Mouse (Mus musculus) MEL (cell line): ENCODE data around the gene Tmem39b. TPM values are rescaled to one million over a fixed set of nuclear protein-coding genes. Genes with fewer than 3 reads are reported as not detected.

Source experiments
- DNase-seq: peaks from one replicate; pipeline ENCODE4 v3.0.0; 2011; ENCODE audit warnings: low read depth, low spot score
- H3K27ac ChIP-seq: 2 replicates; pipeline ENCODE4 v1.5.1; 2012; ENCODE audit warnings: low read depth, mild to moderate bottlenecking, control low read depth, low read length, moderate library complexity; ENCODE audit not compliant: control insufficient read depth
- H3K27me3 ChIP-seq, 2 experiments: fragments of 150-350 bp in 1 of 2; sonication (generic) in 1 of 2; 2 replicates each; pipeline ENCODE4 v1.6.1; 2012; ENCODE audit warnings: low read length in 2 of 2, mild to moderate bottlenecking in 2 of 2, improper control_type of control experiment in 1 of 2, moderate library complexity in 1 of 2; ENCODE audit not compliant: insufficient read depth in 2 of 2, control insufficient read depth in 1 of 2
- H3K36me3 ChIP-seq, 2 experiments: 2 replicates each; pipeline ENCODE4 v1.6.1; 2012 to 2014; ENCODE audit warnings: low read length in 2 of 2, improper control_type of control experiment in 1 of 2, inconsistent platforms in 1 of 2, mild to moderate bottlenecking in 1 of 2; ENCODE audit not compliant: insufficient read depth in 2 of 2, control insufficient read depth in 1 of 2
- H3K4me1 ChIP-seq, 2 experiments: fragments of 150-350 bp in 1 of 2; sonication (generic) in 1 of 2; 2 replicates each; pipeline ENCODE4 v1.6.1; 2012; ENCODE audit warnings: low read length in 2 of 2, improper control_type of control experiment in 1 of 2, mild to moderate bottlenecking in 1 of 2; ENCODE audit not compliant: insufficient read depth in 2 of 2, control insufficient read depth in 1 of 2
- H3K4me3 ChIP-seq, 2 experiments: fragments of 150-350 bp in 1 of 2; sonication (generic) in 1 of 2; 2 replicates each; pipeline ENCODE4 v1.5.1; 2012; ENCODE audit warnings: low read depth in 2 of 2, low read length in 2 of 2, mild to moderate bottlenecking in 2 of 2, moderate library complexity in 2 of 2, control low read depth in 1 of 2, improper control_type of control experiment in 1 of 2; ENCODE audit not compliant: control insufficient read depth in 1 of 2, insufficient read depth in 1 of 2
- H3K79me2 ChIP-seq: 2 replicates; pipeline ENCODE4 v1.6.1; 2012; ENCODE audit warnings: mild to moderate bottlenecking, low read length, moderate library complexity; ENCODE audit not compliant: control insufficient read depth, poor library complexity, insufficient read depth
- H3K9ac ChIP-seq: 2 replicates; pipeline ENCODE4 v1.6.1; 2012; ENCODE audit warnings: low read depth, mild to moderate bottlenecking, control low read depth, low read length, moderate library complexity; ENCODE audit not compliant: control insufficient read depth, poor library complexity, severe bottlenecking
- H3K9me3 ChIP-seq: fragments of 150-350 bp; sonication (generic); replicated peaks from 2 replicates; pipeline ENCODE4 v1.6.1; 2012; ENCODE audit warnings: mild to moderate bottlenecking, low read length, improper control_type of control experiment, moderate library complexity; ENCODE audit not compliant: insufficient read depth
- CHD1 ChIP-seq: IDR thresholded peaks from 2 replicates; pipeline ENCODE4 v1.6.1; 2012; ENCODE audit warnings: low read depth, mild to moderate bottlenecking, inconsistent platforms, low read length, improper control_type of control experiment
- CTCF ChIP-seq, 3 experiments: IDR thresholded peaks in 2 of 3; conservative IDR thresholded peaks in 1 of 3; 2 replicates each; pipeline ENCODE4 v1.5.1; 2011 to 2012; ENCODE audit warnings: low read length in 3 of 3, low read depth in 2 of 3, mild to moderate bottlenecking in 2 of 3, improper control_type of control experiment in 1 of 3, inconsistent platforms in 1 of 3, mixed read lengths in 1 of 3, moderate library complexity in 1 of 3; ENCODE audit not compliant: control insufficient read depth in 1 of 3, insufficient read depth in 1 of 3, poor library complexity in 1 of 3, severe bottlenecking in 1 of 3
- E2F4 ChIP-seq: IDR thresholded peaks from 2 replicates; pipeline ENCODE4 v1.6.1; 2011; ENCODE audit warnings: low read depth, low read length, improper control_type of control experiment, borderline replicate concordance
- EP300 ChIP-seq, 2 experiments: IDR thresholded peaks; 2 replicates each; pipeline ENCODE4 v1.6.1; 2011; ENCODE audit warnings: improper control_type of control experiment in 2 of 2, low read length in 2 of 2, low read depth in 1 of 2, mild to moderate bottlenecking in 1 of 2
- HCFC1 ChIP-seq: IDR thresholded peaks from 2 replicates; pipeline ENCODE4 v1.6.1; 2012; ENCODE audit warnings: low read depth, mild to moderate bottlenecking, inconsistent platforms, low read length, improper control_type of control experiment, moderate library complexity
- KAT2A ChIP-seq: conservative IDR thresholded peaks from 2 replicates; pipeline ENCODE4 v1.6.1; 2012; ENCODE audit warnings: low read depth, low read length, improper control_type of control experiment, inconsistent platforms
- MAX ChIP-seq: IDR thresholded peaks from 2 replicates; pipeline ENCODE4 v1.6.1; 2011; ENCODE audit warnings: low read length, improper control_type of control experiment
- MAZ ChIP-seq: IDR thresholded peaks from 2 replicates; pipeline ENCODE4 v1.6.1; 2012; ENCODE audit warnings: low read depth, mild to moderate bottlenecking, inconsistent platforms, low read length, improper control_type of control experiment
- MEF2A ChIP-seq: IDR thresholded peaks from 2 replicates; pipeline ENCODE4 v1.6.1; 2014; ENCODE audit warnings: low read depth, mild to moderate bottlenecking, inconsistent platforms, low read length, improper control_type of control experiment; ENCODE audit not compliant: poor library complexity, insufficient replicate concordance, severe bottlenecking; ENCODE audit errors: extremely low read depth
- MXI1 ChIP-seq: IDR thresholded peaks from 2 replicates; pipeline ENCODE4 v1.6.1; 2011; ENCODE audit warnings: mild to moderate bottlenecking, low read depth, low read length, improper control_type of control experiment
- MYC ChIP-seq: IDR thresholded peaks from 2 replicates; pipeline ENCODE4 v1.6.1; 2011; ENCODE audit warnings: low read depth, mild to moderate bottlenecking, low read length, improper control_type of control experiment, moderate library complexity
- NELFE ChIP-seq: IDR thresholded peaks from 2 replicates; pipeline ENCODE4 v1.6.1; 2011; ENCODE audit warnings: low read depth, low read length, improper control_type of control experiment
- POLR2A ChIP-seq, 2 experiments: IDR thresholded peaks; 2 replicates each; pipeline ENCODE4 v1.6.1; 2011 to 2012; ENCODE audit warnings: low read length in 2 of 2, mild to moderate bottlenecking in 2 of 2, control low read depth in 1 of 2, improper control_type of control experiment in 1 of 2, low read depth in 1 of 2, moderate library complexity in 1 of 2; ENCODE audit not compliant: control insufficient read depth in 1 of 2, insufficient read depth in 1 of 2, poor library complexity in 1 of 2
- POLR2AphosphoS5 ChIP-seq: IDR thresholded peaks from 2 replicates; pipeline ENCODE4 v1.6.1; 2012; ENCODE audit warnings: low read depth, borderline replicate concordance, mild to moderate bottlenecking, inconsistent platforms, low read length, moderate library complexity, mixed read lengths
- RAD21 ChIP-seq: IDR thresholded peaks from 2 replicates; pipeline ENCODE4 v1.6.1; 2011; ENCODE audit warnings: mild to moderate bottlenecking, low read depth, low read length, improper control_type of control experiment
- RCOR1 ChIP-seq: IDR thresholded peaks from 2 replicates; pipeline ENCODE4 v1.6.1; 2012; ENCODE audit warnings: low read depth, mild to moderate bottlenecking, inconsistent platforms, low read length, improper control_type of control experiment
- SIN3A ChIP-seq: IDR thresholded peaks from 2 replicates; pipeline ENCODE4 v1.6.1; 2012; ENCODE audit warnings: low read length, improper control_type of control experiment, inconsistent platforms
- SMC3 ChIP-seq: IDR thresholded peaks from 2 replicates; pipeline ENCODE4 v1.6.1; 2011; ENCODE audit warnings: low read depth, low read length, improper control_type of control experiment
- TBP ChIP-seq: IDR thresholded peaks from 2 replicates; pipeline ENCODE4 v1.8.0; 2011; ENCODE audit warnings: low read depth, low read length, improper control_type of control experiment
- TCF12 ChIP-seq: IDR thresholded peaks from 2 replicates; pipeline ENCODE4 v1.6.1; 2014; ENCODE audit warnings: low read depth, mild to moderate bottlenecking, inconsistent platforms, low read length, improper control_type of control experiment, moderate library complexity
- USF1 ChIP-seq: IDR thresholded peaks from 2 replicates; pipeline ENCODE4 v1.6.1; 2014; ENCODE audit warnings: low read depth, mild to moderate bottlenecking, inconsistent platforms, low read length, improper control_type of control experiment, moderate library complexity
- USF2 ChIP-seq, 2 experiments: IDR thresholded peaks; 2 replicates each; pipeline ENCODE4 v1.6.1; 2011 to 2012; ENCODE audit warnings: improper control_type of control experiment in 2 of 2, low read length in 2 of 2, borderline replicate concordance in 1 of 2, inconsistent platforms in 1 of 2, low read depth in 1 of 2, mild to moderate bottlenecking in 1 of 2; ENCODE audit not compliant: insufficient read depth in 1 of 2
- ZC3H11A ChIP-seq: IDR thresholded peaks from 2 replicates; pipeline ENCODE4 v1.6.1; 2012; ENCODE audit warnings: low read depth, mild to moderate bottlenecking, inconsistent platforms, low read length, improper control_type of control experiment
- ZKSCAN1 ChIP-seq: IDR thresholded peaks from 2 replicates; pipeline ENCODE4 v1.6.1; 2012; ENCODE audit warnings: low read depth, mild to moderate bottlenecking, inconsistent platforms, low read length, improper control_type of control experiment, moderate library complexity
- ZMIZ1 ChIP-seq: IDR thresholded peaks from 2 replicates; pipeline ENCODE4 v1.6.1; 2012; ENCODE audit warnings: low read depth, mild to moderate bottlenecking, inconsistent platforms, low read length, improper control_type of control experiment, moderate library complexity
- ZNF384 ChIP-seq: IDR thresholded peaks from 2 replicates; pipeline ENCODE4 v1.6.1; 2012; ENCODE audit warnings: low read depth, mild to moderate bottlenecking, inconsistent platforms, low read length, improper control_type of control experiment
- polyA plus RNA-seq, 2 experiments: library from polyadenylated mRNA; stranded (reverse) in 1 of 2; unstranded in 1 of 2; fragments of >175 nt in 1 of 2; fragments of >200 nt in 1 of 2; gene quantifications; 2 replicates each; pipeline versions ENCODE4 v1.2.1 to v1.2.4; 2012; ENCODE audit warnings: low replicate concordance in 2 of 2, low read depth in 1 of 2; ENCODE audit not compliant: insufficient read length in 2 of 2, insufficient read depth in 1 of 2, missing spikeins in 1 of 2
- total RNA-seq: library from RNA; depleted of rRNA; stranded (reverse); fragments of 300-350 nt; gene quantifications from 2 replicates; pipeline ENCODE4 v1.2.3, GENCODE M21; 2012

Tmem39b gene
- total and polyA plus RNA-seq, 3 experiments = 12.2 to 81.0 (median 55.2) TPM

DNA sequence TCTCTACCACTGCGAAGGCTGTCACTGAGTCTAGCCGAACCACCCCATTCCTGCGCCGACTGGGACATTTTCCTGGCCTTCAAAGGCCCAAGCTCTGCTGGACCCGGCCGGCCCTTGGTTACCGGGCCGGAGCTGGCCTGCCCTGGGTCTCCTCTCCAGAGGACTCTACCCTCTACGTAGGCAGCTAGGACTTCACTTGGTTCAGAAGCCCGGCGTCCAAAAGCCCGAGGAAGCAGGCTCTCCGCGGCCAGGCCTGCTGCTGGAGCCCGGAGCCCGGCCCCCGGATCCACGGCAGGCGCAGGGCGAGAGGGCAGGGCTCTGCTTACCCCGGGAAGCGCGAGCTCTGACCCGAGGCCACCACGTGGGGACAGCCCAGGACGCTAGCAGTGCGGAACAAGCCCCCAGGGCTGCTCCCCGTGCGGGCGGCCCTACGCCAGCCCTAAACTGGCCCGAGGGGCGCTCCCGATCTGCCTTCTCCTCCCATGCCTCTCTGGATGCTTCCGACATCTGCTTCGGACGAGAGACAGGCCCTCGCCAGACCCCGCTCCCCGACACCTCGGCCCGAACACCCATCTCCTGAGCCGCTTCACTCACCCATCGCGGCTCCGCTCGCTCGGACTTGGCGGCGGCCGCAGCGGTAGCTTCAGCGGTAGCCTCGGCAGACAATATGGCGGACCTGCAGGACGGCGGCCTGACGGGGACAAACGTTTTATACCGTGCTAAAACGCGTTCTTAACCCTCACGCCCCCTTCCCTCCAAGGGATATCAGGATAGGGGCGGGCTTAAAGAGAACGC lies 24.4 kb downstream of the Tmem39b start, which contains the start of gene Kpna6 (continued):
- peak; percentile 40 to 74; a peak in 2 of 4 replicates for TF ChIP-seq POLR2A (IDR thresholded peaks at IDR 0.05; ENCODE audit: control insufficient read depth in 1 of 2, insufficient read depth in 1 of 2, low read depth in 1 of 2, low read length in 2 of 2, poor library complexity in 1 of 2)
- peak; percentile 38; the same call in 1 of the 2 replicates for TF ChIP-seq RCOR1
- TF ChIP-seq EP300 (IDR thresholded peaks at IDR 0.05; ENCODE audit: low read depth in 1 of 2, low read length in 2 of 2) = no peak
- TF ChIP-seq MAZ = peak; percentile 73
- no peak for TF ChIP-seq E2F4
- no peak for TF ChIP-seq ZNF384
- TF ChIP-seq USF2 (IDR thresholded peaks at IDR 0.05; ENCODE audit: borderline replicate concordance in 1 of 2, insufficient read depth in 1 of 2, low read depth in 1 of 2, low read length in 2 of 2) = no peak
- TF ChIP-seq KAT2A = no peak; the same call in 1 of the 2 replicates
- no peak for TF ChIP-seq ZKSCAN1
- peak; percentile 59; the same call in 1 of the 2 replicates for TF ChIP-seq ZMIZ1
- TF ChIP-seq HCFC1 = peak; percentile 90
- TF ChIP-seq SMC3 = no peak
- TF ChIP-seq RAD21 = no peak
- TF ChIP-seq USF1 = no peak
- no peak for TF ChIP-seq ZC3H11A
- TF ChIP-seq POLR2AphosphoS5 = no peak
- TF ChIP-seq TCF12 = no peak
- peak; percentile 74 for TF ChIP-seq NELFE
- TF ChIP-seq CTCF (IDR thresholded peaks at IDR 0.05 in 2 of 3, conservative IDR thresholded peaks at IDR 0.05 in 1 of 3; ENCODE audit: control insufficient read depth in 1 of 3, insufficient read depth in 1 of 3, low read depth in 2 of 3, low read length in 3 of 3, poor library complexity in 1 of 3, severe bottlenecking in 1 of 3) = no peak

DNA sequence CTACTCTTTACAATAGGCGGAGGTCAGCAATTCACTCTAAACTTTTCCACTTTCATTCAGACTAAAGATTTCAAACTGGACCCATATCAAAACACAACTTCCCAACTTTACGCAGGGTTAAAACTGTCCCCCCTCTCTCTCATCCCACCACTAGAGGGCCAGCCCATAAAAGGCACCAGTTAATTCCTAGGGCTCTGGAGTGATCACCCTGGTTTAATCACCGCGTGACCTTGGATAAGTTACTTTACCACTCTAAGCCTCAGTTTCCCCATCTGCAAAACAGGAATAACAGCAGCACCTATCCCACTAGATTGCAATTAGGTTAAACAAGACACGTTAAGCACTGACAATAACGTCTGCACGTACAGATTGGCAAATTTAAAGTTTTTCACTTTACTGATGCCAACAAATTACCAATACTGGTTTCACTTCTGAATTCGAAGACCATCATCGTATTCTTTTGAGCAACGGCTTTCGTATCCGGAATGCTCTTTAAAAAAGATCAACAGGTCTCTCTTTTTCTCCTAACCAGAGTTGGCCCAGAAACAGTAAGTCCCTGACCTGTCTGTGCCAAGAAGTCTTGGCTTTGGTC lies 25.1 kb downstream of the Tmem39b start:
- TF ChIP-seq EP300 (IDR thresholded peaks at IDR 0.05; ENCODE audit: low read depth in 1 of 2, low read length in 2 of 2) (no peak), USF1 (peak; percentile 63), MYC (peak; percentile 66), ZNF384 (no peak), NELFE (0 out of 2 replicates have a peak, but pooled peaks have one; percentile 7), ZC3H11A (peak; percentile 14; the same call in 1 of the 2 replicates), HCFC1 (0 out of 2 replicates have a peak, but pooled peaks have one; percentile 19), SMC3 (peak; percentile 63), TBP (peak; percentile 55; the same call in 1 of the 2 replicates), SIN3A (peak; percentile 73), MXI1 (peak; percentile 80), RCOR1 (no peak), CTCF (IDR thresholded peaks at IDR 0.05 in 2 of 3, conservative IDR thresholded peaks at IDR 0.05 in 1 of 3; ENCODE audit: control insufficient read depth in 1 of 3, insufficient read depth in 1 of 3, low read depth in 2 of 3, low read length in 3 of 3, poor library complexity in 1 of 3, severe bottlenecking in 1 of 3) (peak; percentile 64 to 90 (median 82)), KAT2A (no peak), RAD21 (peak; percentile 40), MAX (no peak; the same call in 1 of the 2 replicates), CHD1 (peak; percentile 47; the same call in 1 of the 2 replicates), MEF2A (no peak)
- DNase-seq = peak; percentile 84
- Histone ChIP-seq H3K27me3 (no peaks in the 10 kb centered on the region), H3K4me1 (peaks cover 8 to 11% of the 10 kb centered on the region in 2 experiments), H3K4me3 (peak overlapping the region; percentile 77 to 98), H3K9ac (peak overlapping the region; percentile 95), H3K36me3 (peaks cover 0 to 9% of the 10 kb centered on the region in 2 experiments; a peak in 2 of 4 replicates), H3K27ac (peak overlapping the region; percentile 67), H3K79me2 (peaks cover 25% of the 10 kb centered on the region), H3K9me3 (no peaks in the 10 kb centered on the region)
